Mouse (Mus musculus) adrenal gland, adult 18-20 months (tissue): ENCODE data around the gene Ppp2r3a. TPM values are rescaled to one million over a fixed set of nuclear protein-coding genes. Genes with fewer than 3 reads are reported as not detected.

Experiments
- DNase-seq, 2 experiments: peaks; one replicate each; pipeline ENCODE4 v3.0.0; 2021 to 2022; ENCODE audit warnings: low spot score in 2 of 2
- total RNA-seq, 2 experiments: library from RNA; stranded (reverse); gene quantifications; 1 replicate in 1 of 2; 2 replicates in 1 of 2; pipeline ENCODE4 v1.2.3; 2021

Ppp2r3a gene
- total RNA-seq, 2 experiments from 2014 or later = 15.1 to 22.2 TPM

GRCm38 (mm10) chr9:101075694-101076093 lies 175.9 kb downstream of the Ppp2r3a start:
- DNase-seq = no peak

DNA sequence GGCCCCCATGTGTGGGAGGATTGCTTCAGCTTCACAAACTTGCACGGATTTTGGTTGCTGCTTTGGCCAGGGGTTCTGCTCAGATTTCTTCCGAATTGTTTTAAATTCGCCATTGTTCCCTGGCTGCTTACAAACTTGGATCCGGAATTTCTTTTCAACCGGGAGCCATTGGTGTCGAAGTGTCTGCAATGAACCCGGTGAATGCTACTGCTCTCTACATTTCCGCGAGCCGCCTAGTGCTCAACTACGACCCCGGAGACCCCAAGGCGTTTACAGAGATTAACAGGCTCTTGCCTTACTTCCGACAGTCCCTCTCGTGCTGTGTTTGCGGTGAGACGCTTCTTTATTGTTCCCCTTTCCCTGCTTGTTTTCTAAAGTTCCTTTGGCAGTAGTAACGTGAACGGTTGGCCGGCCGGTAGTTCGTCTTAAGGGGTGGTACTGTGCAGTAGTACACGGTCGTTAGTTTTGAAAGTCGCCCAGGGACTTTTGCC lies 176.5 kb downstream of the Ppp2r3a start:
- DNase-seq = peak; percentile 24 to 34

- DNase-seq = peak; percentile 83 to 87
Measured at GRCm38 (mm10) chr9:101074332-101075021, 177.1 kb downstream of the Ppp2r3a start.

DNA sequence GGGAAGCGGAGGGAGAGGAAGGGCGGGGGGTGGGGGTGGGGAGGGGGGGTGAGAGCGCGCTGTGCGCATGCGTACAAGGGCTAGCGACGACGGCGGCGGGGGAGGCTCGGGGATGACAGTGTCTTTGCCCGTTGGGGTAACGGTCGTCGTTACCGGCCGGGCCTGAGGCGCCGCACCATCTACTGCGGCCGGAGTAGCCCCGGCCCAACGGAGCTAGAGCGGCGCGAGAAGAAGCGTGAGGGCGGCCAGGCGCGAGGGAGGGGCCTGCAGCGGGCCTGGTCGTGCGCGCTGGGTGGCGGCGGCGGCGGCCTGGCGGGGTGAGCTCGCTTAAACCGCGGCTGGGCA lies 177.6 kb downstream of the Ppp2r3a start, which contains the start of gene Msl2:
Msl2 (plus strand) TSS at position 115 of the 345 bp plus-strand sequence.
- DNase-seq = no peak

GRCm38 (mm10) chr9:101073041-101073986 lies 178.3 kb downstream of the Ppp2r3a start:
- peak; percentile 98 to 99 for DNase-seq

DNA sequence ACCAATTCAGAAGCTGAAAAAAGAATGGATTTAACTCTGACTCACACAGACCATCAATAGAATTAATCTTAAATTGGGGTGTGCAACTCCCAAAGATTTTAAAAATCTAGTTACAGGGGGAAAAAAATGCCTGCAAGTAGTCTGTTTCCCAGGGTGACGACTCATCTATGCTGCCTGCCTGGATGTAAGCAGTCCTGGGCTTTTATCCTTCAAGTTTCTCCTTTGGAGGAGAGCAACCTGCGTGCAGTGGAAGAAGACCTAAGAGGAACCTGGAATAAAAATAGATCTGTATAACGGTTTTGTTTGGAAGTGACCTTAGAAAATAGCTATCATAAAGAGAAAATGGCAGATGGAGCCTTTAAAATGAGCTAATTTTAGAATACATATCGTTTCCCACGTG lies 179.1 kb downstream of the Ppp2r3a start:
- no peak for DNase-seq

DNA sequence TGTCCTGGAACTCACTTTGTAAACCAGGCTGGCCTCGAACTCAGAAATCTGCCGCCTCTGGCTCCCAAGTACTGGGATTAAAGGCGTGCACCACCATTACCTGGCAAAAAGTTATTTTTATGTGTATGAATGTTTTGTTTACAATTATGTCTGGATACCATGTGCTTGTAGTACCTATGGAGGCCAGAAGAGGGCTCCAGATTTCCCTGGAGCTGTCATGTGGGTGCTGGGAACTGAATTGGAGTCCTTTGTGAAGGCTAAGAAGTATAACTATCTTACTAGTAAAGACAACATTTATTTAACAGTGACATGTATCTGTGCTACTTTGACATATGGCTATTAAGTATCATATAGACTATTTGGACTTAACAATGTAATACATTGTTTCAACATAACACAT lies 181.8 kb downstream of the Ppp2r3a start:
- no peak for DNase-seq

GRCm38 (mm10) chr9:101065076-101065602 lies 186.5 kb downstream of the Ppp2r3a start:
- no peak for DNase-seq

DNA sequence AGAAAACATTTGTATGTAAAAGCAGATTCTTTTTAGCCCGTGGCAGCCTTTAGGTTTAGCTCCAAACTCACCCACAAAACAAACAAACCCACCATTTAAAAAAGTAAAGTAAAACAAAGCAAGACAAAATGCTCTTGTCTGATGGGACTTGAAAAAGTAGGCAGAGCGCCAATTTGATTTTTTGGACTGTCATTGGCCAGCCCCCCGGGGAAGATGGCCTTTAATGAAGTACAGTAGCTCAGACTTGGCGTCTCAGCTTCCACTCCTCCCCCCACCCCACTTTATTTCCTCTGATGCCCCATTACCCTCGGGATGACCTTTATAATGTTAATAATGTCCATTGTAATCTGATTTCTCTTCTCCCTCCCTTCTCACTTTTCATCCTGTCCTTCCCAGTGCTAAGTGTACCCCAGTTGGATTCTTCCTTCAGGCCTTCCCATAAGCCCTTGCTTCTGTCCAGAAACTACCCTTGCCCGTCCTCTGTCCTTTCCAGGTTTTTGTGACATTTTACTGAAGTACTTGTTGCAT lies 189.3 kb downstream of the Ppp2r3a start:
- no peak for DNase-seq

DNA sequence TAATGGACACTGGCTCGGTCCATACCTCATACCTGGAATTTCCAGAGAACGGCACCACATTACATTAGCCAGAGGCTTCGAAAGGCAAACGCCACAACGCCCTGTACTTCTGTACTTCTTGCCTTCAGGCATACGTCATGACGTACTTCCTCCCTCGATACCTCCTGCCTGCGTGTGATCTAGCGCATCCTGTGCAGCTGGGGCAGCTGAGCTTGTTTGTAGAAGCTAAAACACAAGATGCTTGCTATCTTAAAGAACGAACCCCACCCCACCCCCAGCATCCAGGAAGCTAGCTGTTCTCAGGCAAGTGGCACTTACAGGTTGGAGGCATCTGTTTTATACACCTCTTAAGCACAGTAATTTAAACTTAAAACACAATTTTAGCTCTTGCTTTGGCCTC lies 190.6 kb downstream of the Ppp2r3a start:
- no peak for DNase-seq

DNA sequence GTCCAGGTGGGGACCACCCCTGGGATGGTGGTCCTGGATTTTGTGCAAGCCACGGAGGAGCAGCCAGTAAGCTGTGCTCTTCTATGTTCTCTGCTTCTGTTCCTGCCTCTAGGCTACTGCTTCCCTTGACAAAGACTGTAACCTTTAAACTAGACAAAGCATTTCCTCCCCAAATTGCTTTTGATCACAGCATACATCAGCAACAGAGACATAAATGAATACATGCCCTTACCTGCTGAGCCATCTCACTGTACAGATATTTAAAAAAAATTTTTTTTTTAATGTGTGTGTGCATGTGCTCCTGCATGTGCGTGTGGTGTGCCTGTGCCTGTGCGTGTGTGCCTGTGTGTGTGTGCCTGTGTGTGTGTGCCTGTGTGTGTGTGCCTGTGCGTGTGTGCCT lies 194.4 kb downstream of the Ppp2r3a start:
- DNase-seq = no peak

Other genes with a start within 250 kb of the Ppp2r3a start
- gene Pccb, start 216.9 kb downstream of the Ppp2r3a start, total RNA-seq = 100 to 1,000 TPM; 157 to 175 TPM
- gene Msl2, start 177.7 kb downstream of the Ppp2r3a start, total RNA-seq = 10 to 100 TPM; 44.3 to 52.1 TPM